Comparison of ENCODE assay signal across 12 mouse cellular contexts in genomic region chr3:85813101-85814014, GRCm38 (mm10). TPM values are rescaled to one million over a fixed set of nuclear protein-coding genes. Genes with fewer than 3 reads are reported as not detected.
DNase-seq lines count a peak whose midpoint lies in the region; TF ChIP-seq lines count a peak whose summit lies in the region.
"Had no signal": no experiment of that assay in that cellular context is flagged by ENCODE, and none has a peak within 500 bp of the region (broad histone marks: within the 10 kb centered on the region; RNA-seq: fewer than 3 reads in every experiment).

No protein-coding gene starts in this region.

- peak overlapping the region; percentile 71 for H3K27ac ChIP-seq in liver, adult 2 months (replicated peaks; ENCODE audit: insufficient read depth, low read depth, low read length)
- no peak overlapping the region for H3K27ac ChIP-seq in thymus, adult 2 months (ENCODE audit: control insufficient read depth, insufficient read depth, low read length)
- H3K27ac ChIP-seq: kidney, postnatal 0 days; stomach, postnatal 0 days had no signal

- peak; percentile 10 to 25 for DNase-seq in adrenal gland, postnatal 36 days
- DNase-seq in adrenal gland, adult 8-10 months = no peak
- DNase-seq in liver, adult 2 months (ENCODE audit: extremely low read depth, low read depth, low spot score) = peak; percentile 97
- no peak for DNase-seq in liver
- peak; percentile 13 for DNase-seq in embryo, embryonic 11 days
- peak; percentile 16 for DNase-seq in lung, postnatal 25 days (ENCODE audit: low spot score)
- DNase-seq in frontal cortex, adult 2 months (ENCODE audit: extremely low spot score in 1 of 2, low spot score in 1 of 2) = no peak
- DNase-seq in thymus, adult 2 months = no peak
- DNase-seq: cerebellum, postnatal 25 days had no signal

- no peak overlapping the region for H3K9ac ChIP-seq in liver, adult 2 months (ENCODE audit: low read depth, low read length)
- H3K9ac ChIP-seq: lung, embryonic 14.5 days had no signal

- no peak overlapping the region for H3K4me3 ChIP-seq in liver, adult 2 months (ENCODE audit: insufficient read depth, low read depth, low read length)
- no peak overlapping the region for H3K4me3 ChIP-seq in thymus, adult 2 months (ENCODE audit: control insufficient read depth, insufficient read depth, low read length)

- 15% methylated on average over 4 of the region's 4 CpGs for WGBS in liver, adult 2 months
- 75% methylated on average over 4 of the region's 4 CpGs for WGBS in thymus, adult 2 months

- H3K79me2 ChIP-seq in liver, adult 2 months (ENCODE audit: control insufficient read depth, insufficient read depth, low read length) = peaks cover 5% of the 10 kb centered on the region; the same call in 1 of the 2 replicates

- TF ChIP-seq POLR2A in liver, adult 2 months (IDR thresholded peaks at IDR 0.05; ENCODE audit: extremely low read depth, insufficient read depth, low read length) = no peak
- no peak for TF ChIP-seq POLR2A in thymus, adult 2 months (IDR thresholded peaks at IDR 0.05; ENCODE audit: control insufficient read depth, extremely low read depth, insufficient read depth, low read length, poor library complexity)

- no peaks in the 10 kb centered on the region for H3K27me3 ChIP-seq in liver, adult 2 months (ENCODE audit: control insufficient read depth, insufficient read depth, low read length)
- H3K27me3 ChIP-seq in thymus, adult 2 months (ENCODE audit: control insufficient read depth, insufficient read depth, low read length) = no peaks in the 10 kb centered on the region

- TF ChIP-seq CTCF in liver, adult 2 months (IDR thresholded peaks at IDR 0.05; ENCODE audit: low read depth, low read length) = no peak
- TF ChIP-seq CTCF in thymus, adult 2 months (IDR thresholded peaks at IDR 0.05; ENCODE audit: borderline replicate concordance, control insufficient read depth, extremely low read depth, insufficient read depth, low read length, poor library complexity) = no peak

- H3K36me3 ChIP-seq in liver, adult 2 months (ENCODE audit: control insufficient read depth, insufficient read depth, low read length) = no peaks in the 10 kb centered on the region
- H3K36me3 ChIP-seq in thymus, adult 2 months (ENCODE audit: control insufficient read depth, insufficient read depth, low read length) = no peaks in the 10 kb centered on the region

- peaks cover 6% of the 10 kb centered on the region for H3K4me1 ChIP-seq in liver, adult 2 months (ENCODE audit: control insufficient read depth, insufficient read depth, low read length)
- no peaks in the 10 kb centered on the region for H3K4me1 ChIP-seq in thymus, adult 2 months (replicated peaks; ENCODE audit: control insufficient read depth, insufficient read depth, low read length)

RNA-seq across cellular contexts. Expression of gene Fam160a1, which starts 3.7 kb away (rescaled TPM):
- total RNA-seq in adrenal gland, postnatal 36 days (2021) = 1 to 10 TPM; 5.1 to 7.1 TPM
- total RNA-seq in adrenal gland, adult 8-10 months (2022) = 10 to 100 TPM in 2 of 4 experiments, 1 to 10 TPM in 2; 8.3 to 14.5 (median 11.7) TPM
- 1.8 and 3.0 TPM in 2 replicates for total RNA-seq in liver, adult 2 months (2014; rRNA removed)
- polyA plus RNA-seq in liver, adult 2 months (2012; rRNA removed) = 3.4 and 4.7 TPM in 2 replicates
- polyA plus RNA-seq in frontal cortex, adult 2 months (2012; rRNA removed) = 1.4 and 1.6 TPM in 2 replicates
- 3.8 and 5.4 TPM in 2 replicates for polyA plus RNA-seq in thymus, adult 2 months (2012; rRNA removed)

Comparison
In these comparisons a context has a peak if more than half of its experiments do, and no peak if none do; other contexts are left out.
1. DNase-seq: peak in adrenal gland, postnatal 36 days (2 of 2), liver, adult 2 months (single experiment), embryo, embryonic 11 days (single experiment) and lung, postnatal 25 days (single experiment); none in adrenal gland, adult 8-10 months (single experiment), liver (single experiment), frontal cortex, adult 2 months (0 of 2) and thymus, adult 2 months (single experiment).